Mouse (Mus musculus) liver, postnatal 0 days (tissue): ENCODE measurements around the gene Ccdc24.

ENCODE experiments used
- CTCF ChIP-seq: sonication (generic); IDR thresholded peaks from 2 replicates; pipeline ENCODE4 v1.5.1; 2016; ENCODE audit warnings: antibody characterized with exemption, low read depth
- EP300 ChIP-seq: IDR thresholded peaks from 2 replicates; pipeline ENCODE4 v1.6.1; 2016; ENCODE audit warnings: antibody characterized with exemption, low read depth, mild to moderate bottlenecking

- TF ChIP-seq CTCF (no peak), EP300 (no peak)
Measured at GRCm38 (mm10) chr4:117860570-117860969, 11.8 kb downstream of the Ccdc24 start.
